Mouse (Mus musculus) heart, embryonic 14.5 days (tissue): Measurements from ENCODE around the gene Adamts14. TPM values are rescaled to one million over a fixed set of nuclear protein-coding genes. Genes with fewer than 3 reads are reported as not detected.

Source experiments
- ATAC-seq: fragments of 200-750 bp; cut with Nextera tagmentation; 2 replicates; pipeline ENCODE4 v1.8.0; 2017; ENCODE audit warnings: low read depth, moderate TSS enrichment; ENCODE audit not compliant: insufficient number of reproducible peaks, insufficient read depth, low FRiP score
- H3K27ac ChIP-seq, 2 experiments: fragments of 200-500 bp in 1 of 2; fragments of 300-500 bp in 1 of 2; sonication (generic) in 1 of 2; replicated peaks in 1 of 2; 2 replicates each; pipeline ENCODE4 v1.5.1; 2012 to 2014; ENCODE audit warnings: low read depth in 2 of 2, low read length in 2 of 2, control low read depth in 1 of 2, mild to moderate bottlenecking in 1 of 2, mixed read lengths in 1 of 2; ENCODE audit not compliant: control insufficient read depth in 1 of 2, insufficient read depth in 1 of 2
- H3K27me3 ChIP-seq: fragments of 300-500 bp; sonication (generic); 2 replicates; pipeline ENCODE4 v1.6.1; 2014; ENCODE audit warnings: mild to moderate bottlenecking, low read length, control low read depth; ENCODE audit not compliant: control insufficient read depth, insufficient read depth
- H3K36me3 ChIP-seq: fragments of 300-500 bp; sonication (generic); 2 replicates; pipeline ENCODE4 v1.6.1; 2014; ENCODE audit warnings: mild to moderate bottlenecking, control low read depth, low read length, mixed read lengths; ENCODE audit not compliant: control insufficient read depth, insufficient read depth
- H3K4me1 ChIP-seq, 2 experiments: fragments of 200-500 bp in 1 of 2; fragments of 300-500 bp in 1 of 2; sonication (generic) in 1 of 2; 2 replicates each; pipeline ENCODE4 v1.6.1; 2012 to 2014; ENCODE audit warnings: low read length in 2 of 2, control low read depth in 1 of 2, mixed read lengths in 1 of 2; ENCODE audit not compliant: control insufficient read depth in 2 of 2, insufficient read depth in 2 of 2
- H3K4me2 ChIP-seq: fragments of 300-500 bp; sonication (generic); 2 replicates; pipeline ENCODE4 v1.6.1; 2014; ENCODE audit warnings: mild to moderate bottlenecking, low read length
- H3K4me3 ChIP-seq, 2 experiments: fragments of 200-500 bp in 1 of 2; fragments of 300-500 bp in 1 of 2; sonication (generic) in 1 of 2; 2 replicates each; pipeline ENCODE4 v1.5.1; 2012 to 2014; ENCODE audit warnings: low read length in 2 of 2, mild to moderate bottlenecking in 2 of 2, control low read depth in 1 of 2, low read depth in 1 of 2, moderate library complexity in 1 of 2; ENCODE audit not compliant: control insufficient read depth in 1 of 2, insufficient read depth in 1 of 2
- H3K9ac ChIP-seq: fragments of 300-500 bp; sonication (generic); 2 replicates; pipeline ENCODE4 v1.6.1; 2014; ENCODE audit warnings: mild to moderate bottlenecking, low read length
- H3K9me3 ChIP-seq: fragments of 300-500 bp; sonication (generic); 2 replicates; pipeline ENCODE4 v1.6.1; 2016; ENCODE audit warnings: low read length, control low read depth; ENCODE audit not compliant: control insufficient read depth
- WGBS: fragments of 180-500 bp; shearing (Covaris S2); extraction: QIAGEN DNeasy Blood & Tissue Kit; methylation state at CpG from one replicate; pipeline ENCODE4 v1.1.7; 2014; 5-methylcytosine and 5-hydroxymethylcytosine counted together
- polyA plus RNA-seq: library from polyadenylated mRNA; unstranded; fragments of >200 nt; fragmentation: Nextera tagmentation; extraction: Ambion mirVana; gene quantifications from 2 replicates; pipeline ENCODE4 v1.2.1, GENCODE M21; 2014

Adamts14 gene
- polyA plus RNA-seq, 1 experiment from 2014 or later: 1.1 TPM

DNA sequence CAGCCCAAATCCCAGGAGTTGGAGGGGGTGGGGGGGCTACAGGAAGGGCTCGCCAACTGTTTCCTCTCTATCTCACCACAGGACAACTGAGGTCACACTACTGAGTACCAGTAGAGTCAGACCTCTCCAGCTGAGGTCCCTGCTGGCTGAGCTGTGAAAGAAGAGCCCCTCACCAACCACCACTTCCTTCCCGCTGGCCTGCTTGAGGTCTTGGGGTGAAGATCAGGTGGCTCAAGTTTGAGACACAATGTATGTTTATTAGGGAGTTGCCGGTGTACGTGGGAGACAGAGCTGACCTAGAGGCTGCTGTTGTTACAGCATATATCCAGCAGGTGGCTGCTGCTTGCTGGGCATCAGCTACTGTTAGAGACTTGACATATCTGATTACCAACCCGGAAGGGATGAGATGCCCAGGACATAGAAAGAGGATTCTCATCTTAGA lies 2.5 kb upstream of the Adamts14 start:
- no peak for ATAC-seq
- WGBS: 4% methylated on average over 5 of the region's 5 CpGs
- no peak overlapping the region for H3K4me3 ChIP-seq

GRCm38 (mm10) chr10:61274532-61274931 lies 1.3 kb upstream of the Adamts14 start:
- Histone ChIP-seq H3K36me3 (no peaks in the 10 kb centered on the region), H3K4me1 (peaks cover 21 to 26% of the 10 kb centered on the region in 2 experiments), H3K4me3 (no peak overlapping the region), H3K4me2 (no peak overlapping the region), H3K9ac (no peak overlapping the region), H3K27me3 (no peaks in the 10 kb centered on the region), H3K9me3 (no peaks in the 10 kb centered on the region), H3K27ac (no peak overlapping the region)
- ATAC-seq: no peak
- WGBS: 56% methylated on average over 2 of the region's 2 CpGs

More for the DNA sequence above, 2.5 kb upstream of the Adamts14 start:
- H3K4me1 ChIP-seq: peaks cover 21 to 26% of the 10 kb centered on the region in 2 experiments
- no peaks in the 10 kb centered on the region for H3K9me3 ChIP-seq
- no peak overlapping the region for H3K27ac ChIP-seq
- H3K9ac ChIP-seq: 0 out of 2 replicates have a peak overlapping the region, but pooled peaks have one; percentile 56
- H3K4me2 ChIP-seq: peak overlapping the region; percentile 36; the same call in 1 of the 2 replicates
- no peaks in the 10 kb centered on the region for H3K27me3 ChIP-seq
- H3K36me3 ChIP-seq: no peaks in the 10 kb centered on the region

- Histone ChIP-seq H3K4me2 (peak overlapping the region; percentile 96), H3K9ac (peak overlapping the region; percentile 78), H3K36me3 (no peaks in the 10 kb centered on the region), H3K4me1 (peaks cover 21 to 26% of the 10 kb centered on the region in 2 experiments), H3K9me3 (no peaks in the 10 kb centered on the region), H3K27me3 (no peaks in the 10 kb centered on the region), H3K27ac (no peak overlapping the region), H3K4me3 (peak overlapping the region; percentile 40 to 57; a peak in 3 of 4 replicates)
- no peak for ATAC-seq
- WGBS: 66% methylated on average over 7 of the region's 7 CpGs
Measured at GRCm38 (mm10) chr10:61273844-61274215, 592 bp upstream of the Adamts14 start.

- Histone ChIP-seq H3K9ac (peak overlapping the region; percentile 78), H3K36me3 (no peaks in the 10 kb centered on the region), H3K27me3 (no peaks in the 10 kb centered on the region), H3K4me1 (peaks cover 18 to 21% of the 10 kb centered on the region in 2 experiments), H3K9me3 (no peaks in the 10 kb centered on the region), H3K27ac (peak overlapping the region in 1 of 2 experiments; percentile 24; a peak in 1 of 4 replicates), H3K4me2 (peak overlapping the region; percentile 96), H3K4me3 (peak overlapping the region; percentile 57)
- no peak for ATAC-seq
- WGBS: 55% methylated on average over 5 of the region's 5 CpGs
Measured at GRCm38 (mm10) chr10:61272631-61273030, 607 bp downstream of the Adamts14 start.

DNA sequence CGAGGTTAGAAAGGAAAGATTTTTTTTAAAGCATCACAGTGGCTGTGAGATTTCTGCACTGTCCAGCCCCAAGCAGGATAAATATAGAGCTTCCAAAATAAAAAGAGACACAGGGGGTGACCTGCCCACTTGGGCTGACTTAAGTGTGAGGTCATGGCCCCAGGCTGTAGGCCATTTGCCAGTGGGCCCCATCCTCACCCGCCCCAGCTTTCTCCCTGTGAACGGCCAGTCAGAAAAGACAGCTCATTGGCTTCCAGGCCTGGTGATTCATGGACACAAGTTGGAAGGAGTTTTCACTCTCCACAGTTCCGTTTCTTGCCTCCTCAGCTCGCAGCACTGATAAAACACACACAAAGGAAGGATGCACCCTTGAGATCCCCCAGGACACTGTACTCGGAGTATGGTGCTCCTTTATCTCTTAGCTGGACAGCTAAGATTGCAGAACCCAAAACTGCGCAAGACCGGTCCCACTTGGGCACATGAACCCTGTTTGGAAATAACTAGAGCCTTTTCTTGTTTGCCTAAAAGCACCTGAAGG lies 1.1 kb downstream of the Adamts14 start:
- H3K27me3 ChIP-seq: no peaks in the 10 kb centered on the region
- H3K36me3 ChIP-seq: no peaks in the 10 kb centered on the region
- no peak for ATAC-seq
- H3K4me2 ChIP-seq: peak overlapping the region; percentile 96
- H3K27ac ChIP-seq: peak overlapping the region in 1 of 2 experiments; percentile 24; a peak in 1 of 4 replicates
- peaks cover 18 to 21% of the 10 kb centered on the region in 2 experiments for H3K4me1 ChIP-seq
- no peaks in the 10 kb centered on the region for H3K9me3 ChIP-seq
- H3K4me3 ChIP-seq: 0 out of 4 replicates have a peak overlapping the region, but pooled peaks of 1 of the 2 experiments have one; percentile 57
- H3K9ac ChIP-seq: peak overlapping the region; percentile 78; the same call in 1 of the 2 replicates
- 29% methylated on average over 8 of the region's 8 CpGs for WGBS

DNA sequence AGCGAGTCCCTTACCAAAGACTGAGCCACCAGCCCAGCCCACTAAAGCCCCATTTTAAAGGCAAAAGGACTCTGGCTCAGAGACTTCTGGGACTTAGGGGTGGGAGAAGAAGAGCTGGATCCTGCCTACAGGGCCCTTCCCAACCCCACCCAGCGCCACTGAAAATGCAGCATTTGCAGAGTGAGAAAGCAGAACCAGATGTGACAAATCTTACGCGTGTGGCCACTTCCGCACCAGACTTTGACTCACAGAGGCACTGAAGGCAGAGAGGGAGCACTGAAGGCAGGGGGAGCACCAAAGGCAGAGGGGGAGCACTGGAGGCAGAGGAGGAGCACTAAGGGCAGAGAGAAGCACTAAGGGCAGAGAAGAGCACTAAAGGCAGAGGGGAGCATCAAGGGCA lies 5.9 kb downstream of the Adamts14 start:
- H3K27me3 ChIP-seq: no peaks in the 10 kb centered on the region
- H3K4me2 ChIP-seq: no peak overlapping the region
- H3K27ac ChIP-seq: no peak overlapping the region
- ATAC-seq: no peak
- no peak overlapping the region for H3K4me3 ChIP-seq
- no peaks in the 10 kb centered on the region for H3K36me3 ChIP-seq
- 95% methylated on average over 5 of the region's 5 CpGs for whole genome bisulfite sequencing
- H3K9me3 ChIP-seq: no peaks in the 10 kb centered on the region
- no peak overlapping the region for H3K9ac ChIP-seq
- peaks cover 2 to 8% of the 10 kb centered on the region in 2 experiments for H3K4me1 ChIP-seq

DNA sequence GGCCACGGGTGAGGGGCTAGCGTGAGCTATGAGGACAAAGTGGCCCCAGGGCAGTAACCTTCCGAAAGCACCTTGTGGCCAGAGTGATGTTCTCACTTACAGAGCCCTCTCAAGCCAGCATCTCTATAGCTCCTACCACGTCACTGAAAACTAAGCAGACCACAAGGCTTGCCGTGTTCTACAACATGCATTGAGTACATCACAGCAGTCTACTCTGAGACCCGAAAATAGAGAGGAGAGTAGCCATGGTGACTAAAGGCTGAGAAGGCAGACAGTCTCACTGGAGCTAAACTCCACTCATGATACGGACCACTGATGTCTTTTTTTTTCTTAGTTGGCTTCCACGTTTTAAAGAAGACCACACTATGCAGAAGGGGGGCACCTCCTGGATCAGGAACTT lies 9.6 kb downstream of the Adamts14 start:
- 0 out of 4 replicates have a peak, but pooled peaks cover 0 to 6% of the 10 kb centered on the region in 2 experiments for H3K4me1 ChIP-seq
- H3K27ac ChIP-seq: no peak overlapping the region
- no peaks in the 10 kb centered on the region for H3K9me3 ChIP-seq
- H3K27me3 ChIP-seq: no peaks in the 10 kb centered on the region
- ATAC-seq: no peak
- H3K36me3 ChIP-seq: no peaks in the 10 kb centered on the region
- whole genome bisulfite sequencing: 75% methylated on average over 8 of the region's 8 CpGs
- no peak overlapping the region for H3K4me2 ChIP-seq
- no peak overlapping the region for H3K4me3 ChIP-seq
- no peak overlapping the region for H3K9ac ChIP-seq
